Mouse (Mus musculus): ENCODE results near the gene Fbxo46. TPM values are rescaled to one million over a fixed set of nuclear protein-coding genes. Genes with fewer than 3 reads are reported as not detected.

Fbxo46 gene
- polyA plus RNA-seq, 1 experiment from 2014 or later: 17.6 TPM

GRCm38 (mm10) chr7:19178443-19179092 lies 58.9 kb downstream of the Fbxo46 start:
- Histone ChIP-seq H3K4me3 (peak overlapping the region; percentile 50), H3K27ac (replicated peaks) (0 out of 2 replicates have a peak overlapping the region, but pooled peaks have one; percentile 23), H3K9me3 (replicated peaks) (no peaks in the 10 kb centered on the region), H3K4me1 (peaks cover 59% of the 10 kb centered on the region), H3K27me3 (ENCODE audit: low read depth, poor library complexity, severe bottlenecking) (peaks cover 58% of the 10 kb centered on the region), H3K36me3 (peaks cover 3% of the 10 kb centered on the region)
- peak; percentile 82 for DNase-seq (ENCODE audit: low spot score)
- WGBS: 4% methylated on average over 27 of the region's 27 CpGs

DNA sequence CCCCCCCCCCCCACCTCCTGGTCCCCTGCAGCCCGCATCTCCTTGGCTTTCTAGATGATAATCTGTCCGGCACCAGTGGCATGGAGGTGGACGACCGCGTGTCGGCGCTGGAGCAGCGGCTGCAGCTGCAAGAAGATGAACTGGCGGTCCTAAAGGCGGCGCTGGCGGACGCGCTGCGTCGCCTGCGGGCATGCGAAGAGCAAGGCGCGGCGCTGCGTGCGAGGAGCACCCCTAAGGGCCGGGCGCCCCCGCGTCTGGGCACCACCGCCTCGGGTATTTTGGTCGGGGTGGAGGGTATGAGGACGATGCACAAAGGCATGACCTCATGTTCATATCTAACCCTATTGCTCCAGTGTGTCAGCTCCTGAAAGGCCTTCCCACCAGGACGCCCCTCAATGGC lies 59.5 kb downstream of the Fbxo46 start:
- H3K27ac ChIP-seq (replicated peaks): peak overlapping the region; percentile 23; the same call in 1 of the 2 replicates
- DNase-seq (ENCODE audit: low spot score): peak; percentile 83
- peaks cover 58% of the 10 kb centered on the region for H3K27me3 ChIP-seq (ENCODE audit: low read depth, poor library complexity, severe bottlenecking)
- peak overlapping the region; percentile 50 for H3K4me3 ChIP-seq
- H3K9me3 ChIP-seq (replicated peaks): no peaks in the 10 kb centered on the region
- peaks cover 58% of the 10 kb centered on the region for H3K4me1 ChIP-seq
- H3K36me3 ChIP-seq: peaks cover 8% of the 10 kb centered on the region
- under 1% methylated on average over 31 of the region's 32 CpGs for WGBS

DNA sequence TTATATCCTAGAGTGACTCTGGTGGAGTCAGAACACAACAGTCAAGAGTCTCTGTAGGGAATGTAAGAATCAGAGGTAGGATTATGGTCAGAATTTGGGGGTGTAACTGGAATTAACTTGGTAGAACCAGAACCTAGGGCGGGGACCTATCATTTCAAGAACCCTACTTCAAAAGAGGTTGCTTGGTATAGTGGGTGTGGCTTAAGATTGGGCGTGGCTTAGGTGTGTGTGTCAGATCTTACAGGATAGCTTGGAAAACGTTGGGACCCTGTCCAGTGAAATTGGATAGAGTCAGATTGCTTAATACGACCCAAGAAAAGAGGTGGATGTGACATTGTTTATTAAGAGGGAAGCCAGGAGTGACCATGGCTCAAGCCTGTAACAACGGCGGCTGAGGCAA lies 60.3 kb downstream of the Fbxo46 start:
- Histone ChIP-seq H3K27ac (replicated peaks) (no peak overlapping the region), H3K36me3 (peaks cover 8% of the 10 kb centered on the region), H3K4me3 (peak overlapping the region; percentile 50), H3K27me3 (ENCODE audit: low read depth, poor library complexity, severe bottlenecking) (peaks cover 58% of the 10 kb centered on the region), H3K9me3 (replicated peaks) (no peaks in the 10 kb centered on the region), H3K4me1 (peaks cover 58% of the 10 kb centered on the region)
- 33% methylated on average over 6 of the region's 6 CpGs for WGBS
- DNase-seq (ENCODE audit: low spot score): no peak

DNA sequence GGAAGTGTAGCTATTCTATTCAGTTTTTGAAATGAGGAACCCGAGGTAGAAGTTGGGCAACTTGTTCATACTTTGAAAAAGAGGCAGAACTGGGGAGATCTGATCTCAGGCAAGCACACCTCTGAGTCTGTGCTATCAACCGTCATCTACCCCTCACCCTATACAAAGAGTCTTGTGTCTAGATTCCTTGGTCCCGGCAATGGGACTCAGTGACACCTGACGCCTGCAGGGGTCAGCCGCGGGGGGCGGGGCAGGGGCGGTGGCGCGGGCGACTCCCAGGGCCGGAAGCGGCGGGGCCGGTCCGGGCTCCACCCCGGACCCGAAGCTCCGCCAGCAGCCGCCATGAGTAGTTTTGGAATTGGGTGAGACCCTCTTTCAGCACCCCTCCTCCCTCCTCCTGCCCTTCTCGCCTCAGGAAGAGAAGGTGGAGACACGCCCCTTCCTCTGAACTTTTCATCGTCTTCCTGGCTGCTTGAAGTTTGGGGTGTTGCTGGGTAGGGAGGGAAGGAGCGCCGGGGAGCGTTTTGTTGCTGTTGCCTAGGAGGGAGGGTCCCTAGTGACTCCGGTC lies 61.3 kb downstream of the Fbxo46 start:
- Histone ChIP-seq H3K9me3 (replicated peaks) (no peaks in the 10 kb centered on the region), H3K4me3 (peak overlapping the region; percentile 67), H3K4me1 (peaks cover 51% of the 10 kb centered on the region), H3K36me3 (peaks cover 14% of the 10 kb centered on the region), H3K27me3 (ENCODE audit: low read depth, poor library complexity, severe bottlenecking) (peaks cover 49% of the 10 kb centered on the region), H3K27ac (replicated peaks) (peak overlapping the region; percentile 76)
- 2% methylated on average over 26 of the region's 27 CpGs for WGBS
- peak; percentile 62 for DNase-seq (ENCODE audit: low spot score)

- Histone ChIP-seq H3K9me3 (replicated peaks) (no peaks in the 10 kb centered on the region), H3K4me3 (no peak overlapping the region), H3K27ac (replicated peaks) (no peak overlapping the region), H3K36me3 (peaks cover 38% of the 10 kb centered on the region), H3K4me1 (peaks cover 24% of the 10 kb centered on the region), H3K27me3 (ENCODE audit: low read depth, poor library complexity, severe bottlenecking) (peaks cover 16% of the 10 kb centered on the region)
- no peak for DNase-seq (ENCODE audit: low spot score)
- 86% methylated on average over 2 of the region's 2 CpGs for WGBS
These were observed 64.6 kb downstream of the Fbxo46 start for GRCm38 (mm10) chr7:19184250-19184649.

GRCm38 (mm10) chr7:19184758-19185157 lies 65.1 kb downstream of the Fbxo46 start:
- peaks cover 19% of the 10 kb centered on the region for H3K4me1 ChIP-seq
- H3K4me3 ChIP-seq: no peak overlapping the region
- no peak overlapping the region for H3K27ac ChIP-seq (replicated peaks)
- no peak for DNase-seq (ENCODE audit: low spot score)
- 90% methylated on average over 6 of the region's 6 CpGs for WGBS
- peaks cover 11% of the 10 kb centered on the region for H3K27me3 ChIP-seq (ENCODE audit: low read depth, poor library complexity, severe bottlenecking)
- no peaks in the 10 kb centered on the region for H3K9me3 ChIP-seq (replicated peaks)
- H3K36me3 ChIP-seq: peaks cover 40% of the 10 kb centered on the region

MicroRNAs within 50 kb of the gene (microRNA counts, 519-probe panel; counts per million panel counts)
- microRNA mmu-miR-330: not detected

Small RNA genes within 50 kb of the gene (microRNA-seq; reads per million reads assigned to microRNA genes)
- gene Mir3100: 1.8 reads per million
- gene Mir330: 290 reads per million, percentile 62 among the genes with 10 or more reads in this experiment

Other genes starting within 250 kb of the Fbxo46 start
- 1.6 and 1.7 TPM in 2 replicates for gene Pglyrp1, start 248.5 kb upstream of the Fbxo46 start, polyA plus RNA-seq (2016; fragmentation: Nextera tagmentation; extraction: Ambion mirVana)
- gene Ccdc61, start 209.4 kb upstream of the Fbxo46 start, polyA plus RNA-seq (2016; fragmentation: Nextera tagmentation; extraction: Ambion mirVana): 38.5 and 38.7 TPM in 2 replicates
- gene Nova2, start 194.0 kb upstream of the Fbxo46 start, polyA plus RNA-seq (2016; fragmentation: Nextera tagmentation; extraction: Ambion mirVana): 3.9 and 6.2 TPM in 2 replicates
- gene Nanos2, start 132.5 kb upstream of the Fbxo46 start, polyA plus RNA-seq (2016; fragmentation: Nextera tagmentation; extraction: Ambion mirVana): 0.07 and 0.16 TPM in 2 replicates
- gene Mypop, start 128.6 kb upstream of the Fbxo46 start, polyA plus RNA-seq (2016; fragmentation: Nextera tagmentation; extraction: Ambion mirVana): 4.0 and 4.1 TPM in 2 replicates
- gene Irf2bp1, start 115.8 kb upstream of the Fbxo46 start, polyA plus RNA-seq (2016; fragmentation: Nextera tagmentation; extraction: Ambion mirVana): 21.4 and 23.5 TPM in 2 replicates
- 0.09 TPM in 1 of 2 replicates, not detected in the other for gene Foxa3, start 96.3 kb upstream of the Fbxo46 start, polyA plus RNA-seq (2016; fragmentation: Nextera tagmentation; extraction: Ambion mirVana)
- 40.3 and 45.7 TPM in 2 replicates for gene Sympk, start 95.5 kb upstream of the Fbxo46 start, polyA plus RNA-seq (2016; fragmentation: Nextera tagmentation; extraction: Ambion mirVana)
- not detected in 2 replicates for gene Rsph6a, start 65.2 kb upstream of the Fbxo46 start, polyA plus RNA-seq (2016; fragmentation: Nextera tagmentation; extraction: Ambion mirVana)
- 17.3 and 18.0 TPM in 2 replicates for gene Dmwd, start 43.6 kb upstream of the Fbxo46 start, polyA plus RNA-seq (2016; fragmentation: Nextera tagmentation; extraction: Ambion mirVana)
- gene Dmpk, start 36.0 kb upstream of the Fbxo46 start, polyA plus RNA-seq (2016; fragmentation: Nextera tagmentation; extraction: Ambion mirVana): 8.2 and 8.8 TPM in 2 replicates
- gene Six5, start 25.3 kb upstream of the Fbxo46 start, polyA plus RNA-seq (2016; fragmentation: Nextera tagmentation; extraction: Ambion mirVana): 7.2 and 8.0 TPM in 2 replicates
- gene Gm4969, start 1.5 kb upstream of the Fbxo46 start, polyA plus RNA-seq (2016; fragmentation: Nextera tagmentation; extraction: Ambion mirVana): 1.1 TPM in 2 replicates
- 17.0 and 21.2 TPM in 2 replicates for gene Qpctl, start 29.4 kb downstream of the Fbxo46 start, polyA plus RNA-seq (2016; fragmentation: Nextera tagmentation; extraction: Ambion mirVana)
- gene Snrpd2, start 29.9 kb downstream of the Fbxo46 start, polyA plus RNA-seq (2016; fragmentation: Nextera tagmentation; extraction: Ambion mirVana): 168 and 180 TPM in 2 replicates
- 0.60 and 1.5 TPM in 2 replicates for gene Gipr, start 46.3 kb downstream of the Fbxo46 start, polyA plus RNA-seq (2016; fragmentation: Nextera tagmentation; extraction: Ambion mirVana)
- gene Eml2, start 56.6 kb downstream of the Fbxo46 start, polyA plus RNA-seq (2016; fragmentation: Nextera tagmentation; extraction: Ambion mirVana): 4.3 and 4.8 TPM in 2 replicates
- 2.4 and 2.6 TPM in 2 replicates for gene Gpr4, start 92.7 kb downstream of the Fbxo46 start, polyA plus RNA-seq (2016; fragmentation: Nextera tagmentation; extraction: Ambion mirVana)
- 51.0 and 51.9 TPM in 2 replicates for gene Opa3, start 108.5 kb downstream of the Fbxo46 start, polyA plus RNA-seq (2016; fragmentation: Nextera tagmentation; extraction: Ambion mirVana)
- 49.3 and 52.7 TPM in 2 replicates for gene Vasp, start 152.0 kb downstream of the Fbxo46 start, polyA plus RNA-seq (2016; fragmentation: Nextera tagmentation; extraction: Ambion mirVana)
- gene Ppm1n, start 160.2 kb downstream of the Fbxo46 start, polyA plus RNA-seq (2016; fragmentation: Nextera tagmentation; extraction: Ambion mirVana): 0.36 and 0.39 TPM in 2 replicates
- gene Rtn2, start 162.8 kb downstream of the Fbxo46 start, polyA plus RNA-seq (2016; fragmentation: Nextera tagmentation; extraction: Ambion mirVana): 41.9 and 48.6 TPM in 2 replicates
- gene Fosb, start 190.2 kb downstream of the Fbxo46 start, polyA plus RNA-seq (2016; fragmentation: Nextera tagmentation; extraction: Ambion mirVana): 0.02 TPM in 1 of 2 replicates, not detected in the other
- 117 and 118 TPM in 2 replicates for gene Ercc1, start 224.9 kb downstream of the Fbxo46 start, polyA plus RNA-seq (2016; fragmentation: Nextera tagmentation; extraction: Ambion mirVana)
- 23.2 and 24.7 TPM in 2 replicates for gene Cd3eap, start 239.6 kb downstream of the Fbxo46 start, polyA plus RNA-seq (2016; fragmentation: Nextera tagmentation; extraction: Ambion mirVana)
- gene Ppp1r13l, start 239.9 kb downstream of the Fbxo46 start, polyA plus RNA-seq (2016; fragmentation: Nextera tagmentation; extraction: Ambion mirVana): 4.9 and 6.0 TPM in 2 replicates